Mouse (Mus musculus) thymus, adult 2 months (tissue): Measurements from ENCODE around the gene Prep.

Experiments used
- CTCF ChIP-seq: fragments of 200-500 bp; IDR thresholded peaks from 2 replicates; pipeline ENCODE4 v1.5.1; 2012; ENCODE audit warnings: mild to moderate bottlenecking, control low read depth, low read length, moderate library complexity, borderline replicate concordance; ENCODE audit not compliant: control insufficient read depth, poor library complexity, insufficient read depth; ENCODE audit errors: extremely low read depth
- POLR2A ChIP-seq: fragments of 200-500 bp; IDR thresholded peaks from 2 replicates; pipeline ENCODE4 v1.6.1; 2012; ENCODE audit warnings: mild to moderate bottlenecking, low read length, control low read depth, moderate library complexity; ENCODE audit not compliant: control insufficient read depth, poor library complexity, insufficient read depth; ENCODE audit errors: extremely low read depth

DNA sequence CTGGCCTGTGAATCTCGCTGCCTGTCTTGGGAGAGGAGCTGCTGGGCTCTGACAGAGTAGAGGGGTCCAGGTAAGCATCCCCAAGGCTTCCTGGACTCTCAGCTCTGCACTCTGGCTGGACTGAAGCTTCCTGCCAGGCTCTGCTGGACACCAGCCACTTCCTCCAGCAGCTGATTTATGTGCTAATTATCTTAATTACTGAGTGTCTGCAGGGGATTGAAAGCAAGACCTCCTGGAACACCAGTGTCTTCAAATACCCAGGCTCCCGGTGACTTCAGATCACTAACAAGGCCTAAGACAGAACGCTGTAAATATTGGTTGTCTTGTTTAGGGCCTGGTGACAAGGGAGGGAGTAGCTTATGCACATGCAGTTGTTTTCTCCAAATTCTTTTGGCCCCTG, 17.5 kb downstream of the Prep start:
- TF ChIP-seq POLR2A (no peak), CTCF (no peak)
